Mouse (Mus musculus): ENCODE results near the gene Sncb. TPM values are rescaled to one million over a fixed set of nuclear protein-coding genes. Genes with fewer than 3 reads are reported as not detected.

The Sncb gene
- polyA plus RNA-seq, 1 experiment from 2014 or later: not detected

DNA sequence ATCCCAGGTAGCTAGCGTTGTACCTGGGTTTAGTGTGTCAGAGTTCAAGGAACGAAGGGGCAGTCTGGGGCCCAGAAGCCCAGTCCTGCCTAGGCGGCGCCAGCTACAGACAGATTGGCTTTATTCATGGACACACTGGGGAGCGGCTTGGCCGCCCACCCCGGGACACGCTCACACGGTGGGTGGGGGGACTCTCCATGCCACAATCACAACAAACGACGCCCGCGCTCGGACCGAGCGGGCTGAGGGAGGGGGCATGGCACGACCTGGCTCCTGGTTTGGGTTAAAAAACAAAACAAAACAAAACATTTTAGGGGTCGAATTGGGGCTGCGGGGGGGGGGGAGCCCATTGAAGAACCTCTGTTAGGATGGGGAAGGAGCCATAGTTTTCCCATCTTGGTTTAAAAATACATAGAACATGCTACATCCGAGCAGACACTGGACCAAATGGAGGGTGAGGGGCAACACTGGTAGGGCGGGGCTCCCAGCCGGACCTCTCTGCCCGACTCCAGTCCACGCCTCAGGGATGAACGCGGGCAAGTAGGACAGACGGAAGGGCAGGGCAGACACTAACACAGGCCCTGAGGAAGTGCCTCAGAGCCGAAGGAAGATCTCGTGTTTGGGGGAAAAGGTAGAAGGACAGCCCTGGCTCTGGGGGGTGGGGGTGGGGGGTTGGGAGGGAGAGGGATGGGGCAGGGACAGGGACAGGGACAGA is 7.5 kb downstream of the Sncb start:
- WGBS (ENCODE audit: missing documents): 9% methylated on average over 29 of the region's 29 CpGs
- Histone ChIP-seq H3K27ac (no peak overlapping the region), H3K36me3 (ENCODE audit: inconsistent target) (no peaks in the 10 kb centered on the region), H3K79me2 (ENCODE audit: inconsistent target) (no peaks in the 10 kb centered on the region), H3K4me3 (ENCODE audit: inconsistent target) (no peak overlapping the region)

DNA sequence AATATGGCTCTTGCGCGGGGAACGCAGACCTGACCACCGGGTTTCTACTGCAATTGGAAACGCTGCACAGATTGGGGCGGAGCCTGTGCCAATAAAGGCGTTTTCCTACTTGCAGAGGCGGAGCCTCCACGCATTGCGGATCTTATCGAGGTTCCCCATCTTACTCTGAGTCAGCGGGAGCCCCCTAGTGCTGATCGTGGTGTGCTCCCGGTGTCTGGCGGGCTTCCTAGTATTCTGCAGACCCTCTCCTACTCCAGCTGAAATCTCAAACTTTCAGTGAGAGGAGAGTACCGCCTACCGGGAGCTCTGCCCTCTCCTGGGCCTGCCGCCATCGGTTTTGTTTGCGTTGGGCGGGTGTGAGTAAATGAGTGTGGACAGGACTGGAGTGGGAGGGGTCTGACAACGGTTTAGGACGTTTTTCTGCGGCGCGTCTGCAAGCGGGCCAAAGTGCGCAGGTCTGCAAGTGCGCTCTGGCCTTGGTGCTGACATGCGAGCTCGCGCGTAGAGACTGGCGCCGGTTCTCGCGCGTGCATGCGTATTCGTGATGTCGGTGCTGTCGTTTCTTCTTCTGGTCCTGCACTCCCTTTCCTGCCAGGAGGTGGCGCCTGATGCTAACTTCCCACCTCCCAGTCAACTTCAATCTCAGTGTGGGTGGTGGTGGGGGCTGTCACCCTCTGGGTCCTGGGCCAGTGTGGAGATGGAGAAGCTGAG is 8.2 kb downstream of the Sncb start:
- 1% methylated on average over 43 of the region's 43 CpGs for WGBS (ENCODE audit: missing documents)
- no peaks in the 10 kb centered on the region for H3K36me3 ChIP-seq (ENCODE audit: inconsistent target)
- H3K4me3 ChIP-seq (ENCODE audit: inconsistent target): no peak overlapping the region
- H3K27ac ChIP-seq: no peak overlapping the region
- no peaks in the 10 kb centered on the region for H3K79me2 ChIP-seq (ENCODE audit: inconsistent target)

DNA sequence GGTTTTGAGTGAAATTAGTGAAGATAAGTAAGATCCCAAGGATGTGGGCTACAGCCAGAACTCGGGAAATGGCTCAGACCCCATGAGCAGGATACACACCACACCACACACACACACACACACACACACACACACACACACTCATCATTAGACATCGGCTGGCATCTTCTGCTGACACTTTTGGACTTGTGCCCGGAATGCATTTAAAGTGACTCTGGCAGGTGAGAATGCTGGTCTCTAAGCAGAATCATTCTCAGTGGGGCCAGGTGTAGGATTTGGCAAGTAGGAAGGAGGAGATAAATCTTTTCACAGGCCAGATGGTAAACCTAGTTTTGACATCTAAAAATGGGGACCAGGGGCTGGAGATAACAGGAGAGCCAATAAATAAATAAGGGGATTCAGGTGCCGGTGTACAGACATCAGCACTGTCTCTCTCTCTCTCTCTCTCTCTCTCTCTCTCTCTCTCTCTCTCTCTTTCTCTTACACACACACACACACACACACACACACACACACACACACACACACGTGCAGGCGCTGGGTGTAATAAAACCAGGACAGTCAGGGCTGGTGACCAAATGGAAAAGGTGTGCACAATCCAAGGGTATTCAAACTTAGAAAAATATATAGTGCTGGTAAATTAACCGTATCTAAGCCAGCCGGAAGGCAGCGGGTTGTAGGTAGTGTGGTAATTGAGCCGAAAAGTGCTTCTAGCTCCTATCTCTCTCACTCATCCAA is 9.1 kb downstream of the Sncb start:
- H3K4me3 ChIP-seq (ENCODE audit: inconsistent target): no peak overlapping the region
- no peaks in the 10 kb centered on the region for H3K36me3 ChIP-seq (ENCODE audit: inconsistent target)
- no peak overlapping the region for H3K27ac ChIP-seq
- WGBS (ENCODE audit: missing documents): 60% methylated on average over 10 of the region's 10 CpGs
- H3K79me2 ChIP-seq (ENCODE audit: inconsistent target): no peaks in the 10 kb centered on the region

- Histone ChIP-seq H3K36me3 (ENCODE audit: inconsistent target) (no peaks in the 10 kb centered on the region), H3K79me2 (ENCODE audit: inconsistent target) (no peaks in the 10 kb centered on the region), H3K4me3 (ENCODE audit: inconsistent target) (no peak overlapping the region), H3K27ac (no peak overlapping the region)
- WGBS (ENCODE audit: missing documents): 89% methylated on average over 8 of the region's 8 CpGs
These were observed 10.2 kb downstream of the Sncb start for GRCm38 (mm10) chr13:54756156-54756712.

GRCm38 (mm10) chr13:54755201-54755830 is 11.1 kb downstream of the Sncb start:
- 38% methylated on average over 9 of the region's 9 CpGs for WGBS (ENCODE audit: missing documents)
- no peak overlapping the region for H3K4me3 ChIP-seq (ENCODE audit: inconsistent target)
- H3K27ac ChIP-seq: no peak overlapping the region
- H3K79me2 ChIP-seq (ENCODE audit: inconsistent target): no peaks in the 10 kb centered on the region
- no peaks in the 10 kb centered on the region for H3K36me3 ChIP-seq (ENCODE audit: inconsistent target)

DNA sequence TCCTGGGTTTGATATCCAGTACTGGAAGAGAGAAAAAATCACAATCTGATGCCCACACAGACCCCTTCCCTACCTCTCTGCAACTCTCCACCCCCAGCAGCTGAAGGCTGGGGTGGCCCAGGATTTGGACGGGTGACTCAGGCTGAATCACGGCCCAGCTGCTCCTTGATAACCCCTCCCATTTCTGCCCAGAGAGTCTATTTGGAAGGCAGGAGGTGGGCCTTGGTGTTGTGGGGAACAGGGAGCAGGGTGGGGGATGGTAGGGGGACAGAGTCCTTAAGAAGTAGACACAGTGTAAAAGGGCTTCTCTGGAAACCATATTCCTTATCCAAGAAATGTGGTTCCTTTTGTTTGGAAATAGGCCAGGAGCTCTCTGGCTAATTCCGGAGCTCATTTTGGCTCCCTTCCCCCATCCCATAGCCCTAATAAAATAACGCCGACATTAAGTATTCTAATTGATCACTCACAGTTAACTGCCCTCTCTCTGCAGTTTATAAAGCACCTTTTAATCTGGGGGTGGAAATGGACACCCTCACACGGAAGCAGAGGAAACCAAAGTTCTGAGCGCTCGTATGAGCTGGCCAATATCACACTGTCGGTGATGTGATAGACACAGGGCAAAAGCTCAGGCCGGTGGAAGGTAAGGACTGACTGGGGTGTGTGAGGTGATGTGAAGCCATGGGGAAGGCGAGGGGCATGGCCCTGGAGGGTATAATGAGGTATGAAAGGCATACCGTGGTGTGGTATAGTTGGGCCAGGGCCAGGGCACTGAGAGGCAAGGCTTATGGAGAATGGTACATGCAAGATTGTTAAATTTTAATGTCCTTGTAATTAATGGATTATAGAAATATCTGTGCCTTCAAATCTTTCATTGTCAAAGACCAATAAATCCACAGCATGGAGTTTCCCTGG is 12.0 kb downstream of the Sncb start:
- WGBS (ENCODE audit: missing documents): 39% methylated on average over 12 of the region's 12 CpGs
- H3K4me3 ChIP-seq (ENCODE audit: inconsistent target): no peak overlapping the region
- no peaks in the 10 kb centered on the region for H3K79me2 ChIP-seq (ENCODE audit: inconsistent target)
- H3K36me3 ChIP-seq (ENCODE audit: inconsistent target): no peaks in the 10 kb centered on the region
- no peak overlapping the region for H3K27ac ChIP-seq

- Histone ChIP-seq H3K79me2 (ENCODE audit: inconsistent target) (no peaks in the 10 kb centered on the region), H3K36me3 (ENCODE audit: inconsistent target) (no peaks in the 10 kb centered on the region), H3K27ac (no peak overlapping the region), H3K4me3 (ENCODE audit: inconsistent target) (no peak overlapping the region)
- WGBS (ENCODE audit: missing documents): 69% methylated on average over 6 of the region's 6 CpGs
These were observed 12.7 kb downstream of the Sncb start for GRCm38 (mm10) chr13:54753733-54754132.

GRCm38 (mm10) chr13:54752656-54753055 is 13.7 kb downstream of the Sncb start:
- Histone ChIP-seq H3K36me3 (ENCODE audit: inconsistent target) (no peaks in the 10 kb centered on the region), H3K27ac (no peak overlapping the region), H3K4me3 (ENCODE audit: inconsistent target) (no peak overlapping the region), H3K79me2 (ENCODE audit: inconsistent target) (no peaks in the 10 kb centered on the region)
- WGBS (ENCODE audit: missing documents): 80% methylated on average over 10 of the region's 10 CpGs

DNA sequence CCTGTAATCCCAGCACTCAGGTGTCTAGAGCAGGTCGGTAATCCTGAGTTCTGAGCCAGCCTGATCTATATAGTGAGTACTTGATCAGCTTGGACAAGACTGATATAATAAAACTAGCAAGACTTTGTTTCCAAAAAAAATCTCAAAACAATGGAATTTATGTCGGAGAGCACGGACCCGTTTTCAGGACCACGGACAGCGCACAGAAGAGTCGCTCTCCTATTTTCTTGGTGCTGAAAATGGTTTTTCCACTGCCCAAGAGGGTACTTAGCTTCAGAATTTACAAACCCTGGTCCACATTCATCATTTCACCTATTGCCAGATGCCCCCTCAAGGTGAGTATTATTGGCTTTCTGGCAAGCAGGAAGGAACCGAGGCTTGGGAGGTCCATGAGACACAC is 15.7 kb downstream of the Sncb start:
- WGBS (ENCODE audit: missing documents): 14% methylated on average over 8 of the region's 8 CpGs
- no peaks in the 10 kb centered on the region for H3K36me3 ChIP-seq (ENCODE audit: inconsistent target)

DNA sequence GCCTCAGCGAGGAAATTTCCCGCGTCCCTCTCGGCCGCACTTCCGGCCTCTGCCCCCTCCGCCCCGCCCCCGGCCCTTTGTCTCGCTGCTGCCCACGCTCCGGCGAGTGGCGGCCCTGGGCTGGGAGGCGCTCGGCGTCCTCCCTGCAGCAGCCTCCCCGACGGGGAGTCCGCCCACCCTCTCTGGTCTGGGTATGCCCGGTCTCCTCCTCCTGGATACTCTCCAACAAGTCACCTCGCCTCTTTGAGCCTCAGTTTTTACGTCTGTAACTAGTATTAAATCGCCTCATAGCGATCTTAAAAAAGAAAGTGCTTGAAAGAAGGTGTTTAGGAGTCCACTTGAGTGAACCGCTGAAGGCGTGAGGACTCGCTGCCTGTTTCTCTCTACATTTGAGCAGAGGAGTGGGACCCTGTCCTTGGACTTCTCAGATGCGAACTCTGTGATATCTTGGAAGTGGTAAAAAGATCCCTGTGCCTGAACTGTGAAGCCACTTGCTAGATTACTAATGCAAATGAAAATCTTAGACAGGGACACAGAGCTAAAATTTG is 16.5 kb downstream of the Sncb start, which contains the start of gene Gprin1:
Gene Gprin1, minus strand, starts transcription at position 11 of the 548 bp plus-strand sequence.
- 7% methylated on average over 29 of the region's 29 CpGs for WGBS (ENCODE audit: missing documents)
- Histone ChIP-seq H3K36me3 (ENCODE audit: inconsistent target) (no peaks in the 10 kb centered on the region), H3K4me3 (ENCODE audit: inconsistent target) (no peak within 1 kb of the TSS), H3K79me2 (ENCODE audit: inconsistent target) (no peaks in the 10 kb centered on the region), H3K27ac (no peak within 1 kb of the TSS)

More for the DNA sequence above, 15.7 kb downstream of the Sncb start:
- no peaks in the 10 kb centered on the region for H3K79me2 ChIP-seq (ENCODE audit: inconsistent target)
- no peak overlapping the region for H3K27ac ChIP-seq
- no peak overlapping the region for H3K4me3 ChIP-seq (ENCODE audit: inconsistent target)

- Histone ChIP-seq H3K79me2 (ENCODE audit: inconsistent target) (no peaks in the 10 kb centered on the region), H3K27ac (no peak overlapping the region), H3K36me3 (ENCODE audit: inconsistent target) (no peaks in the 10 kb centered on the region), H3K4me3 (ENCODE audit: inconsistent target) (no peak overlapping the region)
- WGBS (ENCODE audit: missing documents): 5% methylated on average over 72 of the region's 100 CpGs
These were observed 17.1 kb downstream of the Sncb start for GRCm38 (mm10) chr13:54749061-54749863.

DNA sequence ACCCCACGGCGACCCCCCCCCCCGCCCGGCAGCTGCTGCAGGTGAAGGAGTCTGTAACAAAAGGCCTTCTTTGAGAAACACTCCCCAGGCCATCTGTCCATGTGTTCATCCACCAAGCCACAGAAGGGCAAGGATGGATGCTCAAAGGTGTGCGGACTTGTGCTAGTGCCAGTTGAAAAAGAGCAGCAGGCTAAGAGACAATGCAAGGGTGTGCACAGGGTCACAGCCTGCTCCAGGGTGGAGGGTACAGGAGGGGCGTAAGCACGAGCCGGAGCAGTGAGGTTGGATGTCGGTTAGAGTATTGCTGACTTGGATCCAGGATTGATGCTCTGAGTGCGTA is 17.7 kb downstream of the Sncb start:
- 76% methylated on average over 6 of the region's 10 CpGs for WGBS (ENCODE audit: missing documents)
- H3K27ac ChIP-seq: no peak overlapping the region
- no peaks in the 10 kb centered on the region for H3K79me2 ChIP-seq (ENCODE audit: inconsistent target)
- H3K36me3 ChIP-seq (ENCODE audit: inconsistent target): no peaks in the 10 kb centered on the region
- no peak overlapping the region for H3K4me3 ChIP-seq (ENCODE audit: inconsistent target)

DNA sequence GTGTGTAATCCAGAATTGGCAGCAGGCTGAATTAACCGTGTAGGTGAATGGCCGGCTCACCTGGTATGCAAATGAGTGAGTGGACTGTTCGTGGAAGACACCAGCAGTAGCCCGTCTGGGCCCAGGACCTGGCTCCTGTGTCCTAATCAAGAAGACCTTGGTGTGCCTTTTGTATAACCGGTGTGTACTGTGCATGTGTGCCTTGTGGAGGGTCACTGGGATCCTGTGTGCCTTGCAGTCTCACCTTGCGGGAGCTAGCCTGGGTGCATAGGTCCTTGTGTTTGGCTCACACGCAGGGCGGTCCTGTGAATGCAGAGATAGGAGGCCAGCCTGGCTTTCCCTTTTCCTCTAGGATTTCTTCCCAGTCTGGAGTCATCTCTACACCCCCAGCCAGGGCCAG is 18.2 kb downstream of the Sncb start:
- H3K4me3 ChIP-seq (ENCODE audit: inconsistent target): no peak overlapping the region
- no peaks in the 10 kb centered on the region for H3K36me3 ChIP-seq (ENCODE audit: inconsistent target)
- H3K79me2 ChIP-seq (ENCODE audit: inconsistent target): no peaks in the 10 kb centered on the region
- WGBS (ENCODE audit: missing documents): 86% methylated on average over 8 of the region's 8 CpGs
- H3K27ac ChIP-seq: no peak overlapping the region

Measured in macrophage (primary cell).